Mouse (Mus musculus) layer of hippocampus, adult 8-10 months (tissue): ENCODE results near the gene Pacsin2. TPM values are rescaled to one million over a fixed set of nuclear protein-coding genes. Genes with fewer than 3 reads are reported as not detected.

Experiments used
- DNase-seq, 2 experiments: peaks; one replicate each; pipeline ENCODE4 v3.0.0; 2022; ENCODE audit warnings: low spot score in 2 of 2
- total RNA-seq, 4 experiments: library from RNA; stranded (reverse); gene quantifications; 2 replicates each; pipeline ENCODE4 v1.2.4; 2022

Pacsin2 gene
- total RNA-seq, 4 experiments from 2014 or later: 95.2 to 112 (median 106) TPM

GRCm38 (mm10) chr15:83332373-83332772 is 132.0 kb downstream of the Pacsin2 start:
- no peak for DNase-seq

- no peak for DNase-seq
These were observed 135.5 kb downstream of the Pacsin2 start for GRCm38 (mm10) chr15:83328952-83329351.

Other genes with a start within 250 kb of the Pacsin2 start
- 1 to 10 TPM; 3.7 to 4.5 (median 4.3) TPM for gene A4galt, start 212.8 kb downstream of the Pacsin2 start, total RNA-seq
- gene Arfgap3, start 114.4 kb downstream of the Pacsin2 start, total RNA-seq: 10 to 100 TPM; 16.1 to 23.7 (median 20.0) TPM
- gene Ttll1, start 46.3 kb upstream of the Pacsin2 start, total RNA-seq: 10 to 100 TPM; 32.0 to 40.0 (median 36.2) TPM
- gene Bik, start 62.3 kb upstream of the Pacsin2 start, total RNA-seq: under 1 TPM in 3 of 4 experiments, not detected in 1; 0.40 to 0.66 (median 0.47) TPM
- gene Tspo, start 99.0 kb upstream of the Pacsin2 start, total RNA-seq: 10 to 100 TPM in 2 of 4 experiments, 1 to 10 TPM in 2; 7.0 to 23.0 (median 12.5) TPM
- 10 to 100 TPM; 24.6 to 28.3 (median 26.9) TPM for gene Mcat, start 99.2 kb upstream of the Pacsin2 start, total RNA-seq
- 10 to 100 TPM in 3 of 4 experiments, 1 to 10 TPM in 1; 9.5 to 13.3 (median 11.7) TPM for gene Ttll12, start 130.6 kb upstream of the Pacsin2 start, total RNA-seq